Mouse (Mus musculus): ENCODE data around the gene Sh3gl1. TPM values are rescaled to one million over a fixed set of nuclear protein-coding genes. Genes with fewer than 3 reads are reported as not detected.
"Not testable (repeated sequence)": the region's sequence is repeated elsewhere in the genome, so short reads cannot be mapped to it uniquely, and the experiment has no call there.

Gene Sh3gl1
- polyA plus RNA-seq, 1 experiment from 2014 or later, result 108 TPM

DNA sequence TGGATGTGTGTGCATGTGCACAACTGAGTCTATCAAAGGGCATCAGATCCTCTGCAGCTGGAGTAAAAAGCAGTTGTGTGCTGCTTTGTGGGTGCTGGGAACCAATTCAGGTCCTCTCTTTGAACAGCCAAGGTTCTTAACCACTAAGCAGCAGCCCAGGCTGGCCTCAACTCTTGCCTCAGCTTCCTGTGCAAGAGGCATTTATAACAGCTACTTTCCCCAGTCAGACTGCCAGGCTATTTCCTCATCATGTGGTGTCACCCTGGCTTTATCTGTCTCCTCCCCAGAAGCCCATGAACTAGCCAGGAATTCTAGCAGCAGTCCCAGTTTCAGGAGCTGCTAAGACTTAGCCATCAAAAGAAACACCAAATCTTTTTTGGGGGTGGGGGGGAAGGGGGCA is 30.0 kb upstream of the Sh3gl1 start:
- Histone ChIP-seq H3K4me3 (no peak overlapping the region), H3K27me3 (no peaks in the 10 kb centered on the region), H3K27ac (replicated peaks) (no peak overlapping the region), H3K9ac (no peak overlapping the region), H3K9me3 (no peaks in the 10 kb centered on the region), H3K4me2 (no peak overlapping the region), H3K36me3 (peaks cover 59% of the 10 kb centered on the region), H3K4me1 (replicated peaks) (no peaks in the 10 kb centered on the region)
- ATAC-seq (ENCODE audit: low FRiP score, low read depth), result no peak

DNA sequence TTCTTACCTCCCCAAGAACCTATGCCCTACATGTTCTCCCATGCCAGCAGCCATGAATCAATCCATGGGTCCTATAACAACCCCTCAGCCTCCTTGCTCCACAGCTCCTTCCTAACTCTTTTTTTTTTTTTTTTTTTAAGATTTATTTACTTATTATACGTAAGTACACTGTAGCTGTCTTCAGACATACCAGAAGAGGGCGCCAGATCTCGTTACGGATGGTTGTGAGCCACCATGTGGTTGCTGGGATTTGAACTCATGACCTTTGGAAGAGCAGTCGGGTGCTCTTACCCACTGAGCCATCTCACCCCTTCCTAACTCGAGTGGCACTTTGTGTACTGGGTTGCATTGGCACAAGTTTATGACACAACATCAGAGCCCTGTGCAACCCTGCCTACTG is 29.3 kb upstream of the Sh3gl1 start:
- 81% methylated on average over 6 of the region's 6 CpGs for WGBS
- not testable (repeated sequence) for H3K27ac ChIP-seq (replicated peaks); ATAC-seq (ENCODE audit: low FRiP score, low read depth); H3K9me3 ChIP-seq; H3K9ac ChIP-seq; H3K4me1 ChIP-seq (replicated peaks); H3K4me2 ChIP-seq; H3K4me3 ChIP-seq; H3K27me3 ChIP-seq
- H3K36me3 ChIP-seq, result peaks cover 52% of the 10 kb centered on the region

DNA sequence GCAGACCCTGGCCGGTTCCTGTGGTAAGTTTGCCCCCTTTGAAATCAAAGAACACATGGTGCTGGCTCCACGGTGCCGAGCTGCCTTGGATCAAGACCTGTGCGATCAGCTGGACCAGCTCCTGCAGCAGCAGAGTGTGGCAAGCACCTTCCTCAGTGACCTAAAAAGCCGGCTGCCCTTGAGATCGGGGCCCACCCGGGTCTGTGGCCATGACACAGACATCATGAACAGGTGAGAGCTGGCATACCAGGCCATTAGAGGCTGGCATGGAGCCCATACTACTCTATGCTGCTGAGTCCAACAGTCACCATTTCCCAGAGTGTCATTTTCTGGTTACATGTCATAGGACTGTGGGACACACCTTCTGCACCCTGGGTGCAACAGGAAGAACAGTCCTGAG is 25.6 kb upstream of the Sh3gl1 start:
- Histone ChIP-seq H3K27me3 (no peaks in the 10 kb centered on the region), H3K4me3 (no peak overlapping the region), H3K9ac (no peak overlapping the region), H3K9me3 (no peaks in the 10 kb centered on the region), H3K27ac (replicated peaks) (no peak overlapping the region), H3K36me3 (peaks cover 19% of the 10 kb centered on the region), H3K4me2 (no peak overlapping the region), H3K4me1 (replicated peaks) (no peaks in the 10 kb centered on the region)
- 97% methylated on average over 7 of the region's 7 CpGs for WGBS
- ATAC-seq (ENCODE audit: low FRiP score, low read depth), result no peak

DNA sequence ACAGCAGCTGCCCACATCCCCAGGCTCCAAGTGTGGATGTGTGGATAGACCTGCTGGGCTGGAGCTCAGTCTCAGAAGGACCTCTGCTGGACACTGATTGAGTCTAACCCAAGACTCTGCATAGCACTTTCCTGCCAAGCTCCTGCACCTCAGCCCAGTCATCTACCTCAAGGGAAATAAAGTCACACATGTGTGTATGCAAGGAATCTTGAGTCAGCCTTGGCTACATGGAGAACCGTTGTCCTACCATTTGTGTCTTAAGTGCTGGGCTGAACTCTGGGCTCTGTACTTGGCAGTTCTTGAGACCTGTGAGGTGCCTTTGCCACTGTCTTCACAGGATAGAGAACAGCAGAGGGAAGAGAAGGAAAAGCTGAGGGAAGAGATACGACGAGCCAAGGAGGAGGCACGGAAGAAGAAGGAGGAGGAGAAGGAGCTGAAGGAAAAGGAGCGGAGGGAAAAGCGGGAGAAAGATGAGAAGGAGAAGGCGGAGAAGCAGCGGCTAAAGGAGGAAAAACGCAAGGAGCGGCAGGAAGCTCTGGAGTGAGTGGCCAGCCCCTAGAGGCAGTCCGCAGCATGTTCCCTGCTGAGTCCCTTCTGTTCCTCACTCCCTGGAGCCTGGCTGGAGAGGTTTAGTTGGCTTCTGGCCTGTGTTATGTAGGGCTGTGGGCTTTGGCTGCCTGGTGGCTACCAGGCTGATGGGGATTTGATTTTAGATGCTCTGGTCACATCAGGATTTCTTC is 21.1 kb upstream of the Sh3gl1 start:
- Histone ChIP-seq H3K9ac (no peak overlapping the region), H3K36me3 (0 out of 2 replicates have a peak, but pooled peaks cover 5% of the 10 kb centered on the region), H3K4me1 (replicated peaks) (no peaks in the 10 kb centered on the region), H3K4me2 (no peak overlapping the region), H3K4me3 (no peak overlapping the region), H3K27me3 (no peaks in the 10 kb centered on the region), H3K9me3 (no peaks in the 10 kb centered on the region), H3K27ac (replicated peaks) (no peak overlapping the region)
- no peak for ATAC-seq (ENCODE audit: low FRiP score, low read depth)
- WGBS, result 83% methylated on average over 11 of the region's 11 CpGs

DNA sequence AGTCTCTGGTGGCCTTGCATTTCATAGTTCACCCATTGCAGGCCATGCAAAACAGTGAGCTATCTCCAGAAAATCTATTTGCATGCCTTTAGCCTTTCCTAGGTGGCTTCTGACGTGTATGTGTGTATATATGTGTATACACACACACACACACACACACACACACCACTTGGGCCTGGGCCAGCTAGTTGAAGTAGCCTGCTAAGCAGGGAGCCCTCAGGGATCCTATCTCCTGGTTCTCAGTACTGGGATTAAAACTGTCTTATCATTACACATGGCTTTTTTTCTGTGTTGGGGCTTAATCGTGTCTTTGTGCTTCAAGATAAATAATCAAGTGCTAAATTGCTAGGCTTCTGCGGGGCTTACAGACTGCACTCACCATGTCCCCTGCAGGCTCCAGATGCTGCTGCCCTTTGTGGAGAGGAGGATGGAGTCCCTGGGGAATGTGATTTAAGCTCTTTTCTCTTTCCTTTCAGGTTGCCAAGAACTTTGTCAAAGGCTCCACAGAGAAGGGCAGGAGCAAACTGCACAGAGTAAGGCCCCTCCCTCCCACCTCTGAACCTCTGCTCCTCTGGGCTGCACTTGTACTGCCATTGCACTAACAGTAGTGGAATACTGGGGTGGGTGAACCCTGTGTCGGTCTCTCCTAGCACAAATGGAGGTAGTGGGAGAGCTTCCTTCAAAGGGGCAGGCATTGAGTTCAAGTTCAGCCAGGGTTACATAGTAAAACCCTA is 19.7 kb upstream of the Sh3gl1 start:
- H3K9ac ChIP-seq, result no peak overlapping the region
- H3K27me3 ChIP-seq, result no peaks in the 10 kb centered on the region
- no peak overlapping the region; the same call in 1 of the 2 replicates for H3K27ac ChIP-seq (replicated peaks)
- ATAC-seq (ENCODE audit: low FRiP score, low read depth), result no peak
- 63% methylated on average over 4 of the region's 4 CpGs for WGBS
- no peak overlapping the region for H3K4me3 ChIP-seq
- no peak overlapping the region for H3K4me2 ChIP-seq
- H3K36me3 ChIP-seq, result 0 out of 2 replicates have a peak, but pooled peaks cover 4% of the 10 kb centered on the region
- no peaks in the 10 kb centered on the region for H3K9me3 ChIP-seq
- H3K4me1 ChIP-seq (replicated peaks), result no peaks in the 10 kb centered on the region

DNA sequence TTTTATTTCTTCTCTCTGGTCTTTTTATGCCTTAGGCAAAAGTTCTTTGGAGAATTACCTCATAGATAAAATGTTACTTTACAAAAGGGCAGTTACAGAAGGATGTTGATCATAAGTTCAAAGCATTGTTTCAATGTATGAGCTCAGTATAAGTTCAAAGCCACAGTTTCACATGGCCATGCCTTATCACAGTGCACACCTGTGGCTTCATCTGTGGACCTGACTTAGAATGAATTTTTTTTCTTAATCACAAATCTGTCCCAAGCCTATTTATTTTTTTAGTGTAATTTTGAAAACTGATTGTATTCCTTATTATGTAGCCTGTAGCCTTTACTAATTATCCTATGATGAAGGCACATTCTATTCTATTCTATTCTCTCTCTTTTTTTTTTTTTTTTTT is 18.5 kb upstream of the Sh3gl1 start:
- no peaks in the 10 kb centered on the region for H3K9me3 ChIP-seq

DNA sequence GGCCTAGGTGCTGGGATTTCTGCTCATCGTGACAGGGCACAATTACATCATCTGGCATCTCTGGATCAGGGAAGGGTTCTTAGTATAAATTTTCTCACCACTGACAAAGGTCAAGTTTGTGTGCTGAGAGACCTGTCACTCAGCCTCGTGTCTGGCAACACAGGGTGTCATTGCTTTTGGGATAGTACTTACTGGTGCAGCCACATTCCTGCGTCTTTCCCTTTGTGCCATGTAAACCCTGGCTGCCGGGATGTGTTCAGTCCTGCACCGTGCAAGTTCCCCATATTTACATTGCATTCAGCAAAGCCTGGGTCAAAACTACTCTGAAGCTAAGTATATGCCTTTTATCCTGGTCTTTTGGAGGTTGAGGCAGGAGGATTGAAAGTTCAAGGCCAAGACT is 14.9 kb upstream of the Sh3gl1 start:
- H3K4me1 ChIP-seq (replicated peaks), result no peaks in the 10 kb centered on the region
- no peak overlapping the region for H3K4me3 ChIP-seq
- no peak overlapping the region for H3K27ac ChIP-seq (replicated peaks)
- ATAC-seq (ENCODE audit: low FRiP score, low read depth), result no peak
- no peaks in the 10 kb centered on the region for H3K9me3 ChIP-seq
- H3K9ac ChIP-seq, result no peak overlapping the region
- H3K4me2 ChIP-seq, result no peak overlapping the region
- H3K27me3 ChIP-seq, result no peaks in the 10 kb centered on the region
- H3K36me3 ChIP-seq, result peaks cover 5% of the 10 kb centered on the region; the same call in 1 of the 2 replicates
- WGBS, result 96% methylated on average over 5 of the region's 5 CpGs

More for the DNA sequence above, 18.5 kb upstream of the Sh3gl1 start:
- Histone ChIP-seq H3K4me3 (no peak overlapping the region), H3K36me3 (no peaks in the 10 kb centered on the region), H3K27ac (replicated peaks) (no peak overlapping the region), H3K27me3 (no peaks in the 10 kb centered on the region), H3K4me2 (no peak overlapping the region), H3K9ac (no peak overlapping the region), H3K4me1 (replicated peaks) (no peaks in the 10 kb centered on the region)
- ATAC-seq (ENCODE audit: low FRiP score, low read depth), result no peak

DNA sequence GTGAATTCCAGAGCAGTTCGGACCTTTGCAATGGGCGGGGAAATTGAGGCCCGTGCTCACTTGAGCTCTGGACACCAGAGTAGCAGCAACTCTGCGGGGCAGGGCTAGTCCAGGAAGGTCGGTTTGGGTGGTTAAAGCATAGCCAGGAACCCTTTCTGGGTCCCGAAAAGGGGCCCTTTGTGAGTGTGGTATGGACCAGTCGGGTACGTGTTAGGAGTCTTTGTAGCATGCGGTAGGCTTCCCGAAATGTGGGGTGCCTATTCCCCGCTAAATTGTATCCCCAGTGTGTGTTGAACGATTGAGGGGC is 4.4 kb upstream of the Sh3gl1 start:
- H3K9ac ChIP-seq, result peak overlapping the region; percentile 61
- H3K4me1 ChIP-seq (replicated peaks), result peaks cover 14% of the 10 kb centered on the region
- peak overlapping the region; percentile 92 for H3K4me2 ChIP-seq
- peak overlapping the region; percentile 77 for H3K4me3 ChIP-seq
- H3K27ac ChIP-seq (replicated peaks), result no peak overlapping the region
- no peaks in the 10 kb centered on the region for H3K36me3 ChIP-seq
- ATAC-seq (ENCODE audit: low FRiP score, low read depth), result no peak
- no peaks in the 10 kb centered on the region for H3K27me3 ChIP-seq
- WGBS, result 2% methylated on average over 12 of the region's 12 CpGs
- no peaks in the 10 kb centered on the region for H3K9me3 ChIP-seq

DNA sequence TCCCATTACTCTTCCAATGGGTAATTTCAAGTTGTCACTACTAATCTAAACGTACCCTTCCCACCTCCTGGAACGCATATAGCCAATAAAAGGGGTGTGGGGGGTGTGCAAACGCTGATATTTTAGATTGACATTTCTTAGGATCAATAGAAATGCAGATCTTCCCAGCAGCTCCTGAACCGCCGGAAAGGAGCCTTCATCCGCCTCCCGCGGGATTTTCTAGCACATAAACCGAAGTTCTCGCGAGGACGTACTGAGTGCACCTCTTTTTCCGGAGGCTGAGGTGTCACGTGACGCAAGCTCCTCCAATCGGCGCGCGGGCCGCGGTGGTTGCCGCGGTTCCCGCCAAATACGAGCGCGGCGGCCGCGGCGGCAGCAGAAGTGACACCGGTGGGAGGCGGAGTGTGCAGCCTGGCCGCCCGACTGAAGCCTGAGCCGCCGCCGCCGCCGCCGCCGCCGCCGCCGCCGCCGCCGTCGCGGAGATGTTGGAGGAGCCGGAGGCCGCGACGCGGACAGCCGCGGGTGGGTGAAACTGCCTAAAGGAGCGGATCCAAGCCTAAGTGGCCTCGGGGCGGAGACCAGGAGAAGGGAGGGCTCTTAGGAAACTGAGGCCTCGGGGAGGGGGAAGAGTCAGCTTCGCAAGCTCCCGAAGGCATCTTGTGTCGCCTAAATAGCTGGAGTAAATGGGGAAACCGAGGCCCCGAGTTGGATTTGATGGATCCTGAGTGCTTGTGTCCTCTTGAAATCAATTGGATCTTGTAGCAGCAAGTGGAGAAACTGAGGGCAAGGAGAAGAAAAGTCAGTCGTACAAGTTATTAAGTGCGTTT is 3.8 kb upstream of the Sh3gl1 start, which contains the start of gene Chaf1a:
Gene Chaf1a (plus strand): TSS at position 410 of the 827 bp plus-strand sequence.
- no peaks in the 10 kb centered on the region for H3K27me3 ChIP-seq
- H3K4me2 ChIP-seq, result peak within 1 kb of the TSS; percentile 92
- ATAC-seq (ENCODE audit: low FRiP score, low read depth), result peak; percentile 88
- H3K4me3 ChIP-seq, result peak within 1 kb of the TSS; percentile 77
- peaks cover 20% of the 10 kb centered on the region for H3K4me1 ChIP-seq (replicated peaks)
- 0% methylated on average over 67 of the region's 68 CpGs for WGBS
- no peaks in the 10 kb centered on the region for H3K9me3 ChIP-seq
- peak within 1 kb of the TSS; percentile 61 for H3K9ac ChIP-seq
- H3K27ac ChIP-seq (replicated peaks), result peak within 1 kb of the TSS; percentile 79
- H3K36me3 ChIP-seq, result no peaks in the 10 kb centered on the region

DNA sequence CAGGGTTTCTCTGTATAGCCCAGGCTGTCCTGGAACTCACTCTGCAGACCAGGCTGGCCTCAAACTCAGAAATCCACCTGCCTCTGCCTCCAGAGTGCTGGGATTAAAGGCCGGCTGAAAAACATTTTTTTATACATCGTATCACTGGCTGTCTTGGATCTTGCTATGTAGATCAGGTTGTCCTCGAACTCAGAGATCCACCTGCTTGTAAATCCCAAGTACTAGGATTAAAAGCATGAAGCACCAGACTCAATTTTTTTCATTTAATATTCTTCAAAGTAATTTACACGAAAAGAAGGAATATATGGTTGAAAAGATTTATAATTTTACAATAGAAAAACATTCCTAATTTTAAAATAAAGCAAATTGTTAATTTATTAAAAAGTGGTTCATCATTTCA is 2.9 kb upstream of the Sh3gl1 start:
- no peaks in the 10 kb centered on the region for H3K9me3 ChIP-seq
- no peak overlapping the region for H3K9ac ChIP-seq
- ATAC-seq (ENCODE audit: low FRiP score, low read depth), result no peak
- H3K4me3 ChIP-seq, result peak overlapping the region; percentile 77; the same call in 1 of the 2 replicates
- WGBS, result 86% methylated on average over 4 of the region's 4 CpGs
- H3K4me2 ChIP-seq, result peak overlapping the region; percentile 92
- H3K27me3 ChIP-seq, result no peaks in the 10 kb centered on the region
- H3K27ac ChIP-seq (replicated peaks), result peak overlapping the region; percentile 79; the same call in 1 of the 2 replicates
- no peaks in the 10 kb centered on the region for H3K36me3 ChIP-seq
- peaks cover 29% of the 10 kb centered on the region for H3K4me1 ChIP-seq (replicated peaks)

DNA sequence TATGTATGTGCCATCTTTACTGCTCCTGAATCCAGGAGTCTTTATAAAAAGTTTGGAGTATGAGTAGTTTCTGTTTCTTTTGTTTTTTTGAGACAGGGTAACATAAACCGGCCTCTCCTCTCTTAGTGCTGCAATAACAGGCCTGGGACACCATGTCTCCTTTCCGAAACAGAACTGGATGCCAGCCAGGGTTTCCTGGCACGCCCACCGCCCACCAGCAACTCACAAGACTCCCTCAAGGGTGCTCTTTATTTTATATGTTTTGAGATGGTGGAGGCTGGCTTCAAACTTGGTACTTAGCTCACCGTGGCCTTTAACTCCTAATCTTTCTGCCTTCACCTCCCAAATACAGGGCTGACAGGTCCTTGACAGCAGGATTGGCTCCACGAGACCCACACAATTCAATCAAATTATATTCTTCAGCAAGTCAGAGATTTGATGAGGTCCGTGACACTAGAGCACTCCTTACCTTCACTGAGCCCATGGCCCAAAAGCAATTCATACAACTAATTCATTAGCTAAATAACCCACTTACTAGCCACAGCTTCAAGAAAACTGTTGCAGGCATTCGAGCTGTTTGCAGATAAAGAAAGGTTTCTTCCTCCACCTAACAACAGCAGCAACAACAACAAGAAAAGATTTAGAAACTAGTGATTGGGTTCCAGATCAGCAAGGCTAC is 2.3 kb upstream of the Sh3gl1 start:
- Histone ChIP-seq H3K9me3 (no peaks in the 10 kb centered on the region), H3K27me3 (no peaks in the 10 kb centered on the region), H3K27ac (replicated peaks) (no peak overlapping the region), H3K4me3 (no peak overlapping the region), H3K4me2 (no peak overlapping the region), H3K4me1 (replicated peaks) (peaks cover 34% of the 10 kb centered on the region), H3K36me3 (peaks cover 3% of the 10 kb centered on the region; the same call in 1 of the 2 replicates), H3K9ac (no peak overlapping the region)
- ATAC-seq (ENCODE audit: low FRiP score, low read depth), result no peak
- WGBS, result 88% methylated on average over 8 of the region's 8 CpGs
